Mouse (Mus musculus) lung, adult 2 months (tissue): ENCODE data around the gene Cd27. TPM values are rescaled to one million over a fixed set of nuclear protein-coding genes. Genes with fewer than 3 reads are reported as not detected.

Experiments used
- DNase-seq: peaks from one replicate; pipeline ENCODE4 v3.0.0; 2022
- H3K4me1 ChIP-seq: fragments of 200-500 bp; 2 replicates; pipeline ENCODE4 v1.6.1; 2011; ENCODE audit warnings: low read length; ENCODE audit not compliant: control insufficient read depth, insufficient read depth
- H3K4me3 ChIP-seq: fragments of 200-500 bp; replicated peaks from 2 replicates; pipeline ENCODE3; 2011; ENCODE audit warnings: low read depth, mild to moderate bottlenecking, control low read depth, low read length; ENCODE audit errors: extremely low read depth
- CTCF ChIP-seq: fragments of 200-500 bp; IDR thresholded peaks from 2 replicates; pipeline ENCODE4 v1.5.1; 2011; ENCODE audit warnings: mild to moderate bottlenecking, low read length, control low read depth; ENCODE audit not compliant: insufficient read depth
- POLR2A ChIP-seq: fragments of 200-500 bp; IDR thresholded peaks from 2 replicates; pipeline ENCODE4 v1.6.1; 2011; ENCODE audit warnings: low read depth, mild to moderate bottlenecking, control low read depth, low read length, borderline replicate concordance; ENCODE audit errors: extremely low read depth
- WGBS: fragments of 180-500 bp; shearing (Covaris S2); methylation state at CpG from one replicate; pipeline ENCODE4 v1.1.7; 2018; 5-methylcytosine and 5-hydroxymethylcytosine counted together
- polyA plus RNA-seq: library from polyadenylated mRNA; depleted of rRNA; stranded (reverse); fragments of >200 nt; gene quantifications from 2 replicates; pipeline ENCODE4 v1.2.3, GENCODE M21; 2012

The Cd27 gene
- polyA plus RNA-seq, 1 experiment: 9.8 TPM

- Histone ChIP-seq H3K4me3 (peak within 1 kb of the TSS; percentile 76), H3K4me1 (no peaks in the 10 kb centered on the region)
- peak; percentile 94 for DNase-seq
- under 1% methylated on average over 48 of the region's 48 CpGs for WGBS
- no peak for TF ChIP-seq CTCF
- peak; percentile 98; the same call in 1 of the 2 replicates for TF ChIP-seq POLR2A
These were observed 21.5 kb downstream of the Cd27 start, which contains the start of gene Vamp1 for GRCm38 (mm10) chr6:125215148-125215954. Gene Vamp1, plus strand, starts transcription at chr6:125215551.

GRCm38 (mm10) chr6:125213715-125214114 lies 23.1 kb downstream of the Cd27 start:
- H3K4me1 ChIP-seq: no peaks in the 10 kb centered on the region
- no peak for DNase-seq
- H3K4me3 ChIP-seq: no peak overlapping the region
- no peak for TF ChIP-seq CTCF
- no peak for TF ChIP-seq POLR2A
- 79% methylated on average over 6 of the region's 6 CpGs for WGBS

GRCm38 (mm10) chr6:125213129-125213528 lies 23.7 kb downstream of the Cd27 start:
- no peak for DNase-seq
- TF ChIP-seq POLR2A: no peak
- no peak for TF ChIP-seq CTCF

GRCm38 (mm10) chr6:125212621-125213020 lies 24.2 kb downstream of the Cd27 start:
- TF ChIP-seq CTCF (no peak), POLR2A (no peak)
- no peak for DNase-seq

More at GRCm38 (mm10) chr6:125213129-125213528, 23.7 kb downstream of the Cd27 start:
- no peak overlapping the region for H3K4me3 ChIP-seq
- 61% methylated on average over 6 of the region's 6 CpGs for WGBS
- H3K4me1 ChIP-seq: no peaks in the 10 kb centered on the region

GRCm38 (mm10) chr6:125210436-125210835 lies 26.4 kb downstream of the Cd27 start:
- no peak for DNase-seq
- WGBS: 93% methylated on average over 1 of the region's 1 CpGs
- Histone ChIP-seq H3K4me1 (no peaks in the 10 kb centered on the region), H3K4me3 (no peak overlapping the region)
- no peak for TF ChIP-seq POLR2A
- TF ChIP-seq CTCF: no peak

More at GRCm38 (mm10) chr6:125212621-125213020, 24.2 kb downstream of the Cd27 start:
- 19% methylated on average over 2 of the region's 2 CpGs for WGBS
- no peak overlapping the region for H3K4me3 ChIP-seq
- no peaks in the 10 kb centered on the region for H3K4me1 ChIP-seq

- no peak for TF ChIP-seq CTCF
- TF ChIP-seq POLR2A: no peak
- Histone ChIP-seq H3K4me3 (no peak overlapping the region), H3K4me1 (no peaks in the 10 kb centered on the region; the same call in 1 of the 2 replicates)
- DNase-seq: no peak
- 81% methylated on average over 5 of the region's 5 CpGs for WGBS
These were observed 39.6 kb downstream of the Cd27 start for GRCm38 (mm10) chr6:125197166-125197565.

GRCm38 (mm10) chr6:125196301-125196700 lies 40.5 kb downstream of the Cd27 start:
- no peak for DNase-seq
- no peak for TF ChIP-seq CTCF
- TF ChIP-seq POLR2A: no peak
- no peaks in the 10 kb centered on the region; the same call in 1 of the 2 replicates for H3K4me1 ChIP-seq
- 75% methylated on average over 3 of the region's 3 CpGs for WGBS
- H3K4me3 ChIP-seq: no peak overlapping the region

GRCm38 (mm10) chr6:125195541-125196075 lies 41.2 kb downstream of the Cd27 start:
- TF ChIP-seq POLR2A: no peak
- no peak for TF ChIP-seq CTCF
- DNase-seq: no peak
- no peak overlapping the region for H3K4me3 ChIP-seq
- H3K4me1 ChIP-seq: no peaks in the 10 kb centered on the region; the same call in 1 of the 2 replicates
- 53% methylated on average over 1 of the region's 1 CpGs for WGBS

- H3K4me3 ChIP-seq: no peak overlapping the region
- H3K4me1 ChIP-seq: no peaks in the 10 kb centered on the region; the same call in 1 of the 2 replicates
- no peak for DNase-seq
- 50% methylated on average over 7 of the region's 7 CpGs for WGBS
- TF ChIP-seq POLR2A: no peak
- TF ChIP-seq CTCF: no peak
These were observed 43.4 kb downstream of the Cd27 start for GRCm38 (mm10) chr6:125193390-125193789.
